13 mouse cellular contexts compared by ENCODE assay signal in genomic region chr1:182368782-182369181, GRCm38 (mm10). TPM values are rescaled to one million over a fixed set of nuclear protein-coding genes. Genes with fewer than 3 reads are reported as not detected.
DNase-seq lines count a peak whose midpoint lies in the region; ATAC-seq lines count a peak whose summit lies in the region.
"Had no signal": no experiment of that assay in that cellular context is flagged by ENCODE, and none has a peak within 500 bp of the region (broad histone marks: within the 10 kb centered on the region; RNA-seq: fewer than 3 reads in every experiment).

No protein-coding gene starts in this region.

- H3K4me2 ChIP-seq in kidney, embryonic 14.5 days (replicated peaks; ENCODE audit: low read depth, low read length) = no peak overlapping the region
- H3K4me2 ChIP-seq in hindbrain, embryonic 16.5 days (ENCODE audit: low read length) = no peak overlapping the region
- H3K4me2 ChIP-seq: lung, embryonic 14.5 days had no signal

- no peak for ATAC-seq in kidney, embryonic 14.5 days (ENCODE audit: low FRiP score, low TSS enrichment)
- ATAC-seq in activated CD4-positive, CD25-positive, alpha-beta regulatory T cell, adult 4 months = peak; percentile 28
- ATAC-seq in hindbrain, embryonic 16.5 days = no peak

- H3K27me3 ChIP-seq in kidney, embryonic 14.5 days (ENCODE audit: control insufficient read depth, insufficient read depth, low read length) = no peaks in the 10 kb centered on the region
- no peaks in the 10 kb centered on the region for H3K27me3 ChIP-seq in hindbrain, embryonic 16.5 days (replicated peaks; ENCODE audit: control insufficient read depth, insufficient read depth, low read length)

- no peaks in the 10 kb centered on the region for H3K79me2 ChIP-seq in macrophage (ENCODE audit: inconsistent target)

- H3K27ac ChIP-seq in kidney, embryonic 14.5 days (ENCODE audit: low read depth, low read length) = peak overlapping the region; percentile 14; the same call in 1 of the 2 replicates
- peak overlapping the region; percentile 52; the same call in 1 of the 2 replicates for H3K27ac ChIP-seq in macrophage
- no peak overlapping the region for H3K27ac ChIP-seq in hindbrain, embryonic 16.5 days (ENCODE audit: low read depth, low read length)
- H3K27ac ChIP-seq: heart, adult 2 months had no signal

- H3K36me3 ChIP-seq in kidney, embryonic 14.5 days (ENCODE audit: control insufficient read depth, insufficient read depth, low read length) = no peaks in the 10 kb centered on the region
- H3K36me3 ChIP-seq in macrophage (ENCODE audit: inconsistent target) = no peaks in the 10 kb centered on the region
- H3K36me3 ChIP-seq in hindbrain, embryonic 16.5 days (ENCODE audit: control insufficient read depth, insufficient read depth, low read length) = no peaks in the 10 kb centered on the region

- peaks cover 4% of the 10 kb centered on the region for H3K4me1 ChIP-seq in kidney, embryonic 14.5 days (ENCODE audit: control insufficient read depth, insufficient read depth, low read length)
- no peaks in the 10 kb centered on the region for H3K4me1 ChIP-seq in hindbrain, embryonic 16.5 days (ENCODE audit: control insufficient read depth, insufficient read depth, low read depth, low read length)

- H3K9me3 ChIP-seq in kidney, embryonic 14.5 days (ENCODE audit: control insufficient read depth, low read length) = no peaks in the 10 kb centered on the region
- H3K9me3 ChIP-seq in hindbrain, embryonic 16.5 days (ENCODE audit: control insufficient read depth, low read length) = no peaks in the 10 kb centered on the region

- H3K4me3 ChIP-seq in kidney, embryonic 14.5 days (ENCODE audit: low read length) = no peak overlapping the region
- H3K4me3 ChIP-seq in macrophage (ENCODE audit: inconsistent target) = no peak overlapping the region
- H3K4me3 ChIP-seq in hindbrain, embryonic 16.5 days (ENCODE audit: low read length) = no peak overlapping the region
- H3K4me3 ChIP-seq: heart, adult 2 months had no signal

- 25% methylated on average over 8 of the region's 8 CpGs for WGBS in kidney, embryonic 14.5 days
- 5% methylated on average over 8 of the region's 8 CpGs for WGBS in macrophage (ENCODE audit: missing documents)
- WGBS in hindbrain, embryonic 16.5 days = 67% methylated on average over 8 of the region's 8 CpGs

- H3K9ac ChIP-seq in kidney, embryonic 14.5 days (ENCODE audit: low read depth, low read length) = no peak overlapping the region
- H3K9ac ChIP-seq in hindbrain, embryonic 16.5 days (ENCODE audit: low read depth, low read length) = no peak overlapping the region
- H3K9ac ChIP-seq: lung, embryonic 14.5 days had no signal

- no peak for DNase-seq in kidney, postnatal 36 days
- DNase-seq in A20 (ENCODE audit: low read depth, low spot score) (peak; percentile 15), adipocyte (ENCODE audit: low spot score) (no peak)
- DNase-seq in frontal cortex, adult 2 months (ENCODE audit: extremely low spot score in 1 of 2, low spot score in 1 of 2) = no peak
- DNase-seq: cerebellum, adult 11-12 months; heart, adult 2 months; kidney, postnatal 14 days; lung, embryonic 14.5 days; right cerebral cortex, postnatal 25 days had no signal

RNA-seq across cellular contexts. Expression of gene Fbxo28, which starts 27.4 kb away (rescaled TPM):
- 20.3 and 27.3 TPM in 2 replicates for polyA plus RNA-seq in kidney, embryonic 14.5 days (2014; fragmentation: Nextera tagmentation; extraction: Ambion mirVana)
- 1 to 10 TPM; 4.7 to 7.7 TPM for polyA plus RNA-seq in activated CD4-positive, CD25-positive, alpha-beta regulatory T cell, adult 4 months (2017; shearing (Covaris generic))
- total RNA-seq in macrophage (2018; cell fraction: chromatin; rRNA removed) = 10 to 100 TPM in 25 of 26 experiments, 1 to 10 TPM in 1; 9.9 to 33.9 (median 19.7) TPM
- 10 to 100 TPM; 14.9 to 24.8 (median 20.3) TPM for total RNA-seq in macrophage (2018; cell fraction: cytosol; rRNA removed)
- total RNA-seq in macrophage (2018; cell fraction: nucleus; rRNA removed) = 10 to 100 TPM; 14.7 to 37.6 (median 22.4) TPM
- polyA plus RNA-seq in macrophage (2018) = 14.6 to 15.9 TPM (median 15.1 TPM) in 3 replicates
- polyA plus RNA-seq in hindbrain, embryonic 16.5 days (2015; fragmentation: Nextera tagmentation; extraction: Ambion mirVana) = 20.6 and 22.0 TPM in 2 replicates
- polyA plus RNA-seq in frontal cortex, adult 2 months (2012; rRNA removed) = 26.0 and 27.2 TPM in 2 replicates

RNA-seq across cellular contexts. Expression of gene Trp53bp2, which starts 40.2 kb away (rescaled TPM):
- 14.6 and 32.4 TPM in 2 replicates for polyA plus RNA-seq in kidney, embryonic 14.5 days (2014; fragmentation: Nextera tagmentation; extraction: Ambion mirVana)
- 1 to 10 TPM; 7.7 TPM for polyA plus RNA-seq in activated CD4-positive, CD25-positive, alpha-beta regulatory T cell, adult 4 months (2017; shearing (Covaris generic))
- total RNA-seq in macrophage (2018; cell fraction: chromatin; rRNA removed) = 10 to 100 TPM in 25 of 26 experiments, 1 to 10 TPM in 1; 9.6 to 27.3 (median 18.4) TPM
- 10 to 100 TPM in 18 of 26 experiments, 1 to 10 TPM in 8; 8.3 to 16.7 (median 11.0) TPM for total RNA-seq in macrophage (2018; cell fraction: cytosol; rRNA removed)
- total RNA-seq in macrophage (2018; cell fraction: nucleus; rRNA removed) = 10 to 100 TPM; 10.9 to 25.2 (median 16.2) TPM
- 7.8 to 17.9 TPM (median 9.2 TPM) in 3 replicates for polyA plus RNA-seq in macrophage (2018)
- polyA plus RNA-seq in hindbrain, embryonic 16.5 days (2015; fragmentation: Nextera tagmentation; extraction: Ambion mirVana) = 13.8 and 17.8 TPM in 2 replicates
- polyA plus RNA-seq in frontal cortex, adult 2 months (2012; rRNA removed) = 21.1 and 22.2 TPM in 2 replicates
